Mouse (Mus musculus) NIH3T3 (cell line): ENCODE measurements around the gene Man1a2.

ENCODE experiments used
- DNase-seq: peaks from one replicate; pipeline ENCODE4 v3.0.0-alpha.2; 2012; ENCODE audit warnings: low read depth

Gene Man1a2

GRCm38 (mm10) chr3:100685087-100685762, at the start of gene Man1a2:
Man1a2 (minus strand) TSS chr3:100685503.
- DNase-seq = peak; percentile 85

DNA sequence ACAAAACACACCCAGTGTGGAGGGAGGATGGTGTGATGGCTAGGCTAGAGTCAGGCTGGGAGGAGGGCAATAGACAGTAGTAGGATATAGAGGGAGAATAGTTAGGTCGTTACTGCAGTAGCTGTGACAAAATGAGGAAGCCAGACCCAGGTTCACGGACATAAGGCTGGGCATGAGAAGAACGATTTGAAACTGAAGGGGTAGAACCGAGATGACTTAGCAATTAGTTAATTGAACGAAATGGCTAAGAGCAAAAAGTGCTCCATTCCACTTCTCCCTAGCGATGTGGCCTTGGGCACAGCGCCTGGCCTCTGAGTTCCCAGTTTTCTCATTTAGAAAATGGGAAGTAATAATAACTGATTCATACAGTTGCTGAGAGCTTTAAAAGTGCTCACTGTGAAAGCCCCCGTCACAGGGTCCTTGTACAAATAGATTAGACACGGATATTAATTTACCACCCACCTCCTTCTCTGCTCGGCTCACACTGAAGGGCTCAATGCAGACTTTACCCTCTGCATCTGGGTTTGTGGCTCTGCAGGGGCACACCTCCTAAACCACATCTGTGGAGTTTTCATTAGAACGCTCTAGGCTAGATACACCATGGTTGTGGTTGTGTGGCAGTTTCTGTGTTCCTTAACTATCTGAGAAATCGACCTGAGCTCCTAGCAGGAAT, 49.3 kb upstream of the Man1a2 start:
- DNase-seq = no peak

- DNase-seq = no peak
Observed at GRCm38 (mm10) chr3:100731896-100732295, 46.6 kb upstream of the Man1a2 start.

- no peak for DNase-seq
Observed at GRCm38 (mm10) chr3:100731347-100731746, 46.0 kb upstream of the Man1a2 start.

DNA sequence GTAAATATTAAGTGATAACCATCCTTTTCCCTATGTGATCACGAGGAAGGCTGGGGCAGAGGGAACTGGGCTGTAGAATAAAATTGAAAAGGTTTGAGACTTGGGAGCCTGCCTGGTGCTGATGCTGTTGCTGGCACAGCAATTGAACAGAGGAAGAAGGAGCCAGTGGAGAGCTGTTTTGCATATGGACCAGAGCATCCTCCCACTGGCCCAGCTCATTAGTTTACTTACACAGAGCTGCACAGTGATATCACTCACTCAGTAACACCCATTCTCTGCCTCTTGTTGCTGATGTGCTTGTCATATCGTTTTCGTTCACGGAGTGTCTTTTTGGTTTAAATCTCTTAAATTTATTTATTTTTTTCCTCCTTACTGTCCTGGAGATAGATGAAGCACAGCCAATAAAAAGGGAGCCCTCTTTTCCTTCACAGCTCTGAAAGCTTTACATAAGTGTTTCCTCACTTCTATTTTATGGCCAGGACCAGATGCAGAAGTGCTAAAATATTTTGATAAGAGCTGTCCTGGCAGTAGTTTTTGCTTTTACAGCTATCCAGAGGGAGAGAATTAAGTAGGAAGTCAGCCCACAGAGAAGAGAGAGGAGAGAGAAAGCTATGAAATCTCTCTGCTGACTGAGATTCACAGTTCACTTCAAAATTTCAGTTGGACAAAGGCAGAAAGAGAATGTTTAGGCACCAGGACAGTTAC, 42.9 kb upstream of the Man1a2 start:
- no peak for DNase-seq

- no peak for DNase-seq
Observed at GRCm38 (mm10) chr3:100725960-100726674, 40.8 kb upstream of the Man1a2 start.

- no peak for DNase-seq
Observed at GRCm38 (mm10) chr3:100720786-100721300, 35.5 kb upstream of the Man1a2 start.

DNA sequence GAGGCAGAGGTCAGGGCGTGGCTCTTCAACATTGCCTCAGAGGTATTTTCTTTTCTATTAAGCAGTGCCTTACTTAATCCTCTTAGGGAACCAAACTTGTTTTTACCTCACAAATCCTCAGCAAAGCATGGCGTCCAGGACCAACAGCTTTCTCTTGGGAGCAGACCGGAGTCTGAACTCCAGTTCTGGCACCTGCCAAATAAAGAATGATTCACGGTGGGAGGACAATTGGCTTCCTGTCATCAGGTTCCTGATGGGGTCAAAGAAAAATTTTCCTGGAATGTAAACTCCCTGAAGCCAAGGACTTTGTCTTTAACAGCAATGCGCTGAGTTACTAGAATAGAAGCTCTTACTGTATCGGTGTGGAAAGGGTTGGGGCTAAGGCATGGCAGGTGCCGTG, 30.9 kb upstream of the Man1a2 start:
- peak; percentile 64 for DNase-seq

DNA sequence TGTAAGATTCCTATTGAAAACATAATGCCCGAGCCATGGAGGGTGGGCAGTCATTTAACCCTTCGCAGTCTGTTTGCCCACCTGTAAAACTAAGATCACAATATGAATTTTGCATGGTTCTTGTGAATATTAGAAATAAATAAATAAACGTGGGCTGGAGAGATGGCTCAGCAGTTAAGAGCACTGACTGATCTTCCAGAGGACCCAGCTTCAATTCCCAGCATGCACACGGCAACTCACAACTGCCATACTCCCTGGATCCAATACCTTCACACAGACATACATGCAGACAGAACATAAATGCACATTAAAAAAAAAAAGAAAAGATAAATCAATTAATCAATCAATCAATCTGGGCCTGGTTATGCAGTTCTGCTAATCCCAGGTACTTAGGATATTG, 30.1 kb upstream of the Man1a2 start:
- DNase-seq = no peak

DNA sequence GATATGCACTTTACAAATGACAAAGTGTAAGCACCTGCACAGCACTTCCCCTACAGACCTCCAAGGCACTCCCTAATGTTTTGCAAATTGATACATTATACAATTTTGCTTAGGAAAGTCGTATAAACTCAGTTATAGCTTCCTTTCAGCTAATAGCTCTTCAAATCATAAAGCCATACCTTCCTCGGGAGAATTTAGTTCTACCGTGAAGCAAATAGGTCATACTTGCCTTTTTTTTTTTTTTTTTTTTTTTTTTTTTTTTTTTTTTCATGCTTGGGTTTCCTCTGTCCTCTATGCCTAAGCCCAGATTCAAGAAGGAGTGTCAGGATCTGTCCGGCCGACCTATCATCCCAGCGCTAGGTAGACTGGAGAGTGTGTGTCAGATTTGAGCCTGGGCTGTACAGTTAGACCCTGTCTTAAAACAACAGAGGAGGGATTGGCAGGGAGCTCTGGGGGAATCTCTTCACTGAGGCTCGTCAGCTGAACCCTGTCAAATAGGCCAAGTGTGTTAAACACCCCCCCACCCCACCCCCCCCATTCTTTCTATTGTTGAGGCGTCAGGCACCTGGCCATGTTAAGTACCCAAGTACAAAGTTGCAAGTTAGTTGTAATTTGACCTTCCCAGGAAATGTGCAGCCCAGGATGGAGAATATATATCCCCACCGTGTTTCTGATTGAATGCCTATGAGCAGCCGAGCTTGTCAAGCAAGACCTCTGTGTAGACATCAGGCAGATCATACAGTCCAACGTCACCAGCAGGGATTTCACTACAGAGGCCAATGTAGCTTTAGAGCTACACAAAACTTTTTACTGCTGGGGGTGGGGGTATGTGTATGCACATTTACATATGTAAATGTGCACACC, 28.1 kb upstream of the Man1a2 start:
- no peak for DNase-seq

GRCm38 (mm10) chr3:100712140-100712539, 26.8 kb upstream of the Man1a2 start:
- DNase-seq = peak; percentile 20

DNA sequence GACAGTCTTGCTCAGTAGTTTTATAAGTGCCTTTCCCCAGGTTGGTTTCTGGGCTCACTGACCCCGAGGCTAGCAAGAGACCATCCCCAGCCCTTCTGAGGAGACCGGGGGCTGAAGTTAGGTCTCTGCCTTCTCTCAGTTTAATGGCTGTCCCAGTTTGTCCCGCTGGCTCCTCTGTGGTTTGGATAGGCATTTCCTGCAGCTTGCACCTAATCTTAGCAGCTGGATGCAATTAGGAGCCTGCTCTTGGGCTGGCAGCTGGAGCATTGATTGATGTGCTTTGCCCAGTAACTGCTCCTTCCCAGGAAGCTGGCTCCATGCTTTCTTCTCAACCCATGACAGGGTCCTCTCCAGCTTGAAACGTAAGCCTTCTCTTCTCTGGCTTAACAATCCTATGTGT, 26.2 kb upstream of the Man1a2 start:
- peak; percentile 64 for DNase-seq

DNA sequence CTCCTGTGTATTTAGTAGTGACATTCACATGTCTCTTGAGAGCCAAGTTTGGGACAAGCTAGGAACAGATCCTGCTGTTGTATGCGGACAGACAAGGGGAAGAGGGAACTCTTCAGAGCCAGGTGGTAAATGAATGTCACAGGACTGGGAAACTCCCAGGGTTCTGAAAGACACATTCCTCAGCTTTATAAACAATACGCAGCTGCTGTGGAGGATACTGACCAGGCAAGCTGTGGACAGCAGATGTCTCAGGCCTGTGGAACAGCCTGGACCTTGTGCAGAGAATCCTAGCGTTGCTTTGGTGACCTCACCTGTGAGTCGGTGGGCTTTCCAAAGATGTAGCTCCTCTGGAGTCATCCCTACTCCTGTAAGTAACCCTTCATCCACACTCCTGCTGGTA, 21.8 kb upstream of the Man1a2 start:
- DNase-seq = no peak

- no peak for DNase-seq
Observed at GRCm38 (mm10) chr3:100705128-100705667, 19.9 kb upstream of the Man1a2 start.

DNA sequence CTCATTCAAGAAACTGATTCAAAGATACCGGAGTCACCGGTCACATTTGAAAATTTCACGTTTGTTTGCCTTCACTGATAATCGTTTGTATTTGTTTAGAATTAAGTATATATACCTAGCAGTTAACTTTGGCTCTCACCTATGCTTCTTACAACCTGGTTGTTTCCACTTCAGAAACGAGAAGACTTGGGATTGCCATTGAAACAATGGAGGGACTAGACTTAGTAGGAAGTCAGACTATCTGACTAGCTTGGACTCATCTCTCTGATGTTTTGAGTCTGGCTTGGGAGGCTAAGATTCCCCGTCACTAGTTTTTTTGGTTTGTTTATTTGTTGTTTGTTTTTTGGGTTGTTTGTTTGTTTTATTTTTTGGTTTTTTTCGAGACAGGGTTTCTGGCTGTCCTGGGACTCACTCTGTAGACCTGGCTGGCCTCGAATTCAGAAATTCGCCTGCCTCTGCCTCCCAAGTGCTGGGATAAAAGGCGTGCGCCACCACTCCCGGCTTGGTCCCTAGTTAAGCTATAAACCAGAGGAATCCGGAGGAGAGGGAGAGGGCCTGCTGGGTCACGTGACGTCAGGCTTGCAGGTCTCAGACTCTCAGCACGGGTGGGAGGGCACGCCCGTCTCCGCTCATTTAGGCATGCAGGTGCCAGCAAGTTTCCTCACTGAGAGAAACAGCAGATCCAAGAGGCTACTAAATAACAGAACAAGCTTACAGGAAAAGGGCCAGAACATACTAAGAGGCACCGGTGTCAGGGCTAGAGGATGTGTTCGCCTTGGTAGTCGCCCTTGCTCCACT, 18.7 kb upstream of the Man1a2 start:
- DNase-seq = no peak

GRCm38 (mm10) chr3:100702875-100703846, 17.9 kb upstream of the Man1a2 start:
- peak; percentile 49 for DNase-seq

DNA sequence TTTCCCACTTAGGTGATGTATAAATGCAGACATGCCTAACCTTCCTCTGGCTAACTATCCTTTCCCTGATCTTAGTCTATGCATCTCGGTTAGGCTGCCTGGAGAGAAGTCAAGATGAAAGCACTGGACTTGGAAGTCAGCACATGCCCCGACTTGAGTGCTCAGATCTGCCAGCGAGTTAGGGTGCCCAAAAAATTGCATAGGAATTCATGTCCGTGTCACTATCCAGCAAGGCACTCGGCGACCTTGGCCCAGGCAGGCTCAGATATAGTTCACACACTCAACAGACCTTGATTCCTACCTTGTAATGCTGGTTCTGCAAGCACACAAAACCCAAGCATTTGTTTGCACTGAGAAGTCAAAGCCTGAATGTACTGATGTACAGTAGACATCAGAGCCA, 3.4 kb upstream of the Man1a2 start:
- no peak for DNase-seq

GRCm38 (mm10) chr3:100686756-100687155, 1.5 kb upstream of the Man1a2 start:
- no peak for DNase-seq

- DNase-seq = peak; percentile 83
Observed at GRCm38 (mm10) chr3:100685763-100686370, 564 bp upstream of the Man1a2 start.
